Mouse (Mus musculus) olfactory bulb, adult 2 months (tissue): ENCODE results near the gene Erg28.

ENCODE experiments used
- CTCF ChIP-seq: fragments of 200-500 bp; IDR thresholded peaks from 2 replicates; pipeline ENCODE4 v1.5.1; 2012; ENCODE audit warnings: low read depth, mild to moderate bottlenecking, low read length, moderate library complexity; ENCODE audit not compliant: insufficient read depth
- POLR2A ChIP-seq: fragments of 200-500 bp; IDR thresholded peaks from 2 replicates; pipeline ENCODE4 v1.6.1; 2012; ENCODE audit warnings: mild to moderate bottlenecking, low read depth, low read length, moderate library complexity; ENCODE audit not compliant: insufficient read depth

DNA sequence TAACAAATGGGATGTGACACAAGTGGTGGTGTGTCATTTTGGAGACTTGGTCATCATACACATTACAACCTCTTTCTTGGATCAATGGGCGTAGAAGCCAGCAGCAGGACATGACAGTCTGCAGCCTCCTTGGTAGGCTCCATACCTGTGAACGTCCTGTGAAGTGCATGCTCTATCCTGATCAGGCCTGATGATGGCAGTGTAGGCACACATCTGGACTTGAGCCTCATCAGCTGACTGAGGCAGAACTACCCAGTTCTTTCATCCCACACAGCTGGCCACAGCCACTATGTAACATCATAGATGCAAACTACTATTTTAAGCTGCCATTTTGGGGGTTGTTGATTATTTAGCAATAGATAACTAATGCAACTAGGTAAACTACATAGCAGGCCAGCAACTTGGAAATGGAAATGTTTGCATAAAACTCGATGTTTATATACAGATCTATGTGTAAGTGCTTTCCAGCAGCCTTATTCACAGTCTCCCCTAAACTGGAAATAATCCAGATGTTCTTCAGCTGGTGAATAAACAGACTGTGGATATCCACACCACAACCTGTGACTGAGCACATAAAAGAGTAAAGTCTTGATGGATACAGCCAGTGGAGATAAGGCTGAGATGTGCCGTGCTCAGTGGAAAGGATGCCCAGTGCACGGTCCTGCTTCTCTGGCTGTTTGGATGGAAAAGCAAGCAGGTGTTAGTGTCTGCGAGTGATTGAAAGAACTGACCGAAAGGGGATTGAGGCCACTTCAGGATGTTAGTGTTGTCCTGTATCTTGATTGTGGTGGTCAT, 24.0 kb upstream of the Erg28 start:
- TF ChIP-seq CTCF (no peak), POLR2A (no peak)
